Comparison of ENCODE assay signal across 8 mouse cellular contexts in genomic region chr15:103304616-103304969, GRCm38 (mm10). TPM values are rescaled to one million over a fixed set of nuclear protein-coding genes. Genes with fewer than 3 reads are reported as not detected.
DNase-seq lines count a peak whose midpoint lies in the region; ATAC-seq and TF ChIP-seq lines count a peak whose summit lies in the region.

No protein-coding gene starts in this region.

- H3K9me3 ChIP-seq in ES-Bruce4 (replicated peaks; ENCODE audit: control insufficient read depth, insufficient read depth, low read length, poor library complexity, severe bottlenecking), result no peaks in the 10 kb centered on the region
- H3K9me3 ChIP-seq in forebrain, embryonic 16.5 days (ENCODE audit: control insufficient read depth, low read length), result no peaks in the 10 kb centered on the region
- no peaks in the 10 kb centered on the region for H3K9me3 ChIP-seq in liver, embryonic 12.5 days (replicated peaks)

- TF ChIP-seq POLR2A in ES-Bruce4 (IDR thresholded peaks at IDR 0.05; ENCODE audit: insufficient read depth, low read length), result no peak

- peak overlapping the region; percentile 69 for H3K4me2 ChIP-seq in forebrain, embryonic 16.5 days (ENCODE audit: low read length)
- H3K4me2 ChIP-seq in liver, embryonic 12.5 days, result peak overlapping the region; percentile 98

- no peak for TF ChIP-seq EP300 in ES-Bruce4 (IDR thresholded peaks at IDR 0.05; ENCODE audit: insufficient read depth, low read depth, low read length)

- ATAC-seq in forebrain, embryonic 16.5 days, result no peak
- ATAC-seq in liver, embryonic 12.5 days, result no peak

- no peak overlapping the region for H3K27ac ChIP-seq in ES-Bruce4 (ENCODE audit: insufficient read depth, low read length)
- H3K27ac ChIP-seq in forebrain, embryonic 16.5 days (ENCODE audit: low read length), result peak overlapping the region; percentile 94
- H3K27ac ChIP-seq in liver, embryonic 12.5 days, result peak overlapping the region; percentile 68

- H3K36me3 ChIP-seq in ES-Bruce4 (ENCODE audit: control insufficient read depth, insufficient read depth, low read length, poor library complexity, severe bottlenecking), result no peaks in the 10 kb centered on the region
- H3K36me3 ChIP-seq in forebrain, embryonic 16.5 days (ENCODE audit: control insufficient read depth, insufficient read depth), result no peaks in the 10 kb centered on the region
- H3K36me3 ChIP-seq in liver, embryonic 12.5 days, result peaks cover 7% of the 10 kb centered on the region

- peak; percentile 14 to 40 for DNase-seq in heart, adult 9 months (ENCODE audit: low spot score in 2 of 2)
- no peak for DNase-seq in heart, postnatal 25 days (ENCODE audit: low spot score)
- DNase-seq in adrenal gland, postnatal 25 days, result no peak
- no peak for DNase-seq in layer of hippocampus, postnatal 36 days
- no peak for DNase-seq in Muller cell, postnatal 12 days (ENCODE audit: inconsistent ontology term)

- under 1% methylated on average over 9 of the region's 9 CpGs for WGBS in forebrain, embryonic 16.5 days
- WGBS in liver, embryonic 12.5 days (ENCODE audit: insufficient replicate concordance), result 4% methylated on average over 9 of the region's 9 CpGs

- TF ChIP-seq CTCF in ES-Bruce4 (IDR thresholded peaks at IDR 0.05; ENCODE audit: low read depth, low read length), result no peak

- intact Hi-C loops in heart, postnatal 25 days (cut with DNase I), result loop anchor here (10.0 kb wide), 1 partner anchor 50 kb away; the partner anchor contains the start of gene Nfe2

- peaks cover 3% of the 10 kb centered on the region for H3K4me1 ChIP-seq in ES-Bruce4 (ENCODE audit: control insufficient read depth, insufficient read depth, low read length)
- peaks cover 59% of the 10 kb centered on the region for H3K4me1 ChIP-seq in forebrain, embryonic 16.5 days (replicated peaks; ENCODE audit: control insufficient read depth, insufficient read depth, low read length)
- peaks cover 91% of the 10 kb centered on the region for H3K4me1 ChIP-seq in liver, embryonic 12.5 days

- H3K27me3 ChIP-seq in ES-Bruce4 (ENCODE audit: control insufficient read depth, insufficient read depth, low read length, poor library complexity, severe bottlenecking), result no peaks in the 10 kb centered on the region
- H3K27me3 ChIP-seq in forebrain, embryonic 16.5 days (replicated peaks; ENCODE audit: control insufficient read depth, insufficient read depth, low read length), result 0 out of 2 replicates have a peak, but pooled peaks cover 3% of the 10 kb centered on the region
- peaks cover 69% of the 10 kb centered on the region for H3K27me3 ChIP-seq in liver, embryonic 12.5 days (replicated peaks)

- H3K9ac ChIP-seq in ES-Bruce4 (ENCODE audit: low read depth, poor library complexity, severe bottlenecking), result peak overlapping the region; percentile 69
- peak overlapping the region; percentile 72 for H3K9ac ChIP-seq in forebrain, embryonic 16.5 days (replicated peaks; ENCODE audit: low read depth, low read length)
- peak overlapping the region; percentile 51 for H3K9ac ChIP-seq in liver, embryonic 12.5 days

- peak overlapping the region; percentile 64 for H3K4me3 ChIP-seq in ES-Bruce4 (ENCODE audit: low read depth, low read length)
- peak overlapping the region; percentile 50 for H3K4me3 ChIP-seq in forebrain, embryonic 16.5 days (replicated peaks; ENCODE audit: low read length)
- peak overlapping the region; percentile 61 for H3K4me3 ChIP-seq in liver, embryonic 12.5 days

RNA-seq across cellular contexts. Expression of gene Gpr84, which starts 5.8 kb away (rescaled TPM):
- total RNA-seq in heart, postnatal 25 days (2021), result not detected
- polyA plus RNA-seq in ES-Bruce4 (2011; ENCODE audit: insufficient read depth, insufficient read length, low read depth, missing spikeins), result not detected in 2 replicates
- polyA plus RNA-seq in forebrain, embryonic 16.5 days (2015; fragmentation: Nextera tagmentation; extraction: Ambion mirVana), result 0.24 and 0.73 TPM in 2 replicates
- polyA plus RNA-seq in liver, embryonic 12.5 days (2016; fragmentation: Nextera tagmentation; extraction: Ambion mirVana), result 0.75 and 0.78 TPM in 2 replicates
- total RNA-seq in adrenal gland, postnatal 25 days (2021), result not detected in 2 replicates
- total RNA-seq in layer of hippocampus, postnatal 36 days (2021), result under 1 TPM; 0.25 to 0.66 TPM

RNA-seq across cellular contexts. Expression of gene Copz1, which starts 32.1 kb away (rescaled TPM):
- 10 to 100 TPM; 51.8 to 53.4 TPM for total RNA-seq in heart, postnatal 25 days (2021)
- polyA plus RNA-seq in ES-Bruce4 (2011; ENCODE audit: insufficient read depth, insufficient read length, low read depth, missing spikeins), result 140 and 145 TPM in 2 replicates
- 221 TPM in 2 replicates for polyA plus RNA-seq in forebrain, embryonic 16.5 days (2015; fragmentation: Nextera tagmentation; extraction: Ambion mirVana)
- polyA plus RNA-seq in liver, embryonic 12.5 days (2016; fragmentation: Nextera tagmentation; extraction: Ambion mirVana), result 246 and 250 TPM in 2 replicates
- total RNA-seq in adrenal gland, postnatal 25 days (2021), result 143 and 145 TPM in 2 replicates
- total RNA-seq in layer of hippocampus, postnatal 36 days (2021), result 100 to 1,000 TPM in 1 of 2 experiments, 10 to 100 TPM in 1; 93.2 to 103 TPM

RNA-seq across cellular contexts. Expression of gene Zfp385a, which starts 35.3 kb away (rescaled TPM):
- total RNA-seq in heart, postnatal 25 days (2021), result 10 to 100 TPM; 12.5 to 13.7 TPM
- polyA plus RNA-seq in ES-Bruce4 (2011; ENCODE audit: insufficient read depth, insufficient read length, low read depth, missing spikeins), result 26.8 and 29.6 TPM in 2 replicates
- 12.2 and 13.1 TPM in 2 replicates for polyA plus RNA-seq in forebrain, embryonic 16.5 days (2015; fragmentation: Nextera tagmentation; extraction: Ambion mirVana)
- polyA plus RNA-seq in liver, embryonic 12.5 days (2016; fragmentation: Nextera tagmentation; extraction: Ambion mirVana), result 7.7 and 8.2 TPM in 2 replicates
- 8.8 and 9.1 TPM in 2 replicates for total RNA-seq in adrenal gland, postnatal 25 days (2021)
- 10 to 100 TPM; 38.7 to 39.7 TPM for total RNA-seq in layer of hippocampus, postnatal 36 days (2021)

RNA-seq across cellular contexts. Expression of gene Nfe2, which starts 46.4 kb away (rescaled TPM):
- total RNA-seq in heart, postnatal 25 days (2021), result under 1 TPM; 0.42 to 0.64 TPM
- polyA plus RNA-seq in ES-Bruce4 (2011; ENCODE audit: insufficient read depth, insufficient read length, low read depth, missing spikeins), result not detected in 2 replicates
- polyA plus RNA-seq in forebrain, embryonic 16.5 days (2015; fragmentation: Nextera tagmentation; extraction: Ambion mirVana), result 0.30 and 0.39 TPM in 2 replicates
- polyA plus RNA-seq in liver, embryonic 12.5 days (2016; fragmentation: Nextera tagmentation; extraction: Ambion mirVana), result 168 TPM in 2 replicates
- 0.58 TPM in 1 of 2 replicates, not detected in the other for total RNA-seq in adrenal gland, postnatal 25 days (2021)
- under 1 TPM in 1 of 2 experiments, not detected in 1; 0.23 TPM for total RNA-seq in layer of hippocampus, postnatal 36 days (2021)

Comparison
In these comparisons a context has a peak if more than half of its experiments do, and no peak if none do; other contexts are left out.
1. DNase-seq: peak in heart, adult 9 months (2 of 2); none in heart, postnatal 25 days (single experiment), adrenal gland, postnatal 25 days (single experiment), layer of hippocampus, postnatal 36 days (0 of 2) and Muller cell, postnatal 12 days (single experiment).
2. Peak in every context shown above with its lines, with median percentiles within 50 percentile points of each other: H3K4me3 ChIP-seq and H3K9ac ChIP-seq.